Mouse (Mus musculus): ENCODE data around the gene Tmem59. TPM values are rescaled to one million over a fixed set of nuclear protein-coding genes. Genes with fewer than 3 reads are reported as not detected.

Gene Tmem59
- polyA plus RNA-seq, 1 experiment = 142 TPM

DNA sequence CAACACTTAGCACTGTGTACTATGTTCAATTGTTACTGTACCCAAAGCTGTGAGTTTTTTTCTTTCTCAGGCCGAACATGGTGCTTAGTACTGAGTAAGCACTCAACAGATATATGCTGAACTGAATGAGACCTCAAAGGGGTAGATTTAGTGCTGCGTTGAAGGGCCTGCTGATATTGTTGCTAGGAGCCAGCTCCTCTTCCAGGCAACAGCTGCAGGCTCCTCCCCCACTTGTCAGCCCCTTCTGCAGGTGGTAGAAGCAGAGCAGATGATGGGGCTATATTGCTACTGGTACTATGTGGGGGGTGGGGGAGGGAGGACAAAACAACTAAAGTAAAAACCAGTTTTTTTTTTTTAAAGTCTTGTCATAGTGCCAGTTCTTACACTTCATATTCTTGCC is 71.3 kb downstream of the Tmem59 start:
- no peak overlapping the region for H3K4me3 ChIP-seq (ENCODE audit: insufficient read depth, poor library complexity, severe bottlenecking)
- peaks cover 58% of the 10 kb centered on the region for H3K79me2 ChIP-seq (ENCODE audit: control insufficient read depth, insufficient read depth)
- no peaks in the 10 kb centered on the region for H3K27me3 ChIP-seq (ENCODE audit: control insufficient read depth, insufficient read depth, insufficient read length)
- peaks cover 18% of the 10 kb centered on the region for H3K36me3 ChIP-seq (ENCODE audit: control insufficient read depth, insufficient read depth)
- no peak overlapping the region for H3ac ChIP-seq (ENCODE audit: control insufficient read depth, insufficient read length, low read depth)
- no peak for TF ChIP-seq MYOG (IDR thresholded peaks at IDR 0.05; ENCODE audit: control insufficient read depth, extremely low read depth, insufficient read length)
- no peak for TF ChIP-seq MYOD1 (IDR thresholded peaks at IDR 0.05; ENCODE audit: control insufficient read depth, insufficient read length, low read depth)
- H3K79me3 ChIP-seq (ENCODE audit: low read depth) = peaks cover 22% of the 10 kb centered on the region

DNA sequence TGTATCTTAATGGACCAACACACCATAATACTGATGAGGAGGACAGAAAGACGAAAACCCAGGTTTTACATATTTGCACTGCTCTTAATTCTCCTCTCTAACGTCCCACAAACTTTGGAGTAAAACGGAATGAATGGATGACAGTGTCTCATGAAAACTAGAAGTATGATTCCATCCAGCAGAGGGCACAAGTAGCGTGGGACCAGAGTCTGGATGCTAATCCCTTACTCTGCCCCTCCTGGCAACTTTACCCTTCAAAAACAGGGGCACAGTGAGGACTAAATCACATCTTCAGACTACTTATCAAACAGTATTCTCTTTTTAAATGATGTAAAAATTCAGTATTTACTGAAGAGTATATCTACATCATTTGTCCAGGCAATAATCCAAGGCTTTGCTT is 72.3 kb downstream of the Tmem59 start:
- TF ChIP-seq CTCF (IDR thresholded peaks at IDR 0.05; ENCODE audit: control insufficient read depth, insufficient read depth, insufficient read length) = peak; percentile 53
- no peak for TF ChIP-seq MAX (IDR thresholded peaks at IDR 0.05)
- peaks cover 58% of the 10 kb centered on the region for H3K79me2 ChIP-seq (ENCODE audit: control insufficient read depth, insufficient read depth)
- H3K27me3 ChIP-seq (ENCODE audit: control insufficient read depth, insufficient read depth, insufficient read length) = no peaks in the 10 kb centered on the region
- H3K36me3 ChIP-seq (ENCODE audit: control insufficient read depth, insufficient read depth) = peaks cover 8% of the 10 kb centered on the region
- no peak overlapping the region for H3ac ChIP-seq (ENCODE audit: control insufficient read depth, insufficient read length, low read depth)
- H3K79me3 ChIP-seq (ENCODE audit: low read depth) = peaks cover 22% of the 10 kb centered on the region
- H3K4me3 ChIP-seq (ENCODE audit: insufficient read depth, poor library complexity, severe bottlenecking) = no peak overlapping the region

Other genes starting within 250 kb of the Tmem59 start
- 75.5 TPM for gene Mrpl37, start 111.5 kb upstream of the Tmem59 start, polyA plus RNA-seq (2012; fragmentation: generic; extraction: Trizol)
- 9.5 TPM for gene Cyb5rl, start 111.4 kb upstream of the Tmem59 start, polyA plus RNA-seq (2012; fragmentation: generic; extraction: Trizol)
- gene Cdcp2, start 81.5 kb upstream of the Tmem59 start, polyA plus RNA-seq (2012; fragmentation: generic; extraction: Trizol) = not detected
- gene Tceanc2, start 717 bp downstream of the Tmem59 start, polyA plus RNA-seq (2012; fragmentation: generic; extraction: Trizol) = 15.6 TPM
- gene Ldlrad1, start 30.8 kb downstream of the Tmem59 start, polyA plus RNA-seq (2012; fragmentation: generic; extraction: Trizol) = not detected
- gene Lrrc42, start 75.1 kb downstream of the Tmem59 start, polyA plus RNA-seq (2012; fragmentation: generic; extraction: Trizol) = 32.5 TPM
- gene Hspb11, start 75.2 kb downstream of the Tmem59 start, polyA plus RNA-seq (2012; fragmentation: generic; extraction: Trizol) = 15.5 TPM
- gene Dio1, start 128.8 kb downstream of the Tmem59 start, polyA plus RNA-seq (2012; fragmentation: generic; extraction: Trizol) = not detected
- gene Yipf1, start 136.0 kb downstream of the Tmem59 start, polyA plus RNA-seq (2012; fragmentation: generic; extraction: Trizol) = 35.1 TPM
- 22.8 TPM for gene Ndc1, start 189.4 kb downstream of the Tmem59 start, polyA plus RNA-seq (2012; fragmentation: generic; extraction: Trizol)